In genomic region chr1:152817794-152818193, GRCm38 (mm10) we compare ENCODE assay signal across 9 mouse cellular contexts. TPM values are rescaled to one million over a fixed set of nuclear protein-coding genes. Genes with fewer than 3 reads are reported as not detected.
DNase-seq lines count a peak whose midpoint lies in the region; ATAC-seq and TF ChIP-seq lines count a peak whose summit lies in the region.
"Had no signal": no experiment of that assay in that cellular context is flagged by ENCODE, and none has a peak within 500 bp of the region (broad histone marks: within the 10 kb centered on the region; RNA-seq: fewer than 3 reads in every experiment).

No protein-coding gene starts in this region.

- intact Hi-C loops in left cerebral cortex, adult 2 months (cut with DNase I) = no loop called here
- intact Hi-C loops in left cerebral cortex, postnatal 36 days (cut with DNase I) = loop anchor here (5.0 kb wide), 1 partner anchor 50 kb away; the partner anchor contains the start of genes Arpc5 and Rgl1
- intact Hi-C loops in heart, postnatal 25 days (cut with DNase I) = no loop called here

- DNase-seq in left cerebral cortex, adult 2 months (ENCODE audit: extremely low spot score in 1 of 2, low spot score in 2 of 2) = no peak
- no peak for DNase-seq in left cerebral cortex, postnatal 36 days (ENCODE audit: low spot score in 2 of 2)
- peak; percentile 31 for DNase-seq in heart, postnatal 25 days (ENCODE audit: low spot score)
- no peak for DNase-seq in lung, adult 2 months
- peak; percentile 34 for DNase-seq in spleen, adult 12 weeks (ENCODE audit: low spot score)
- DNase-seq in layer of hippocampus, postnatal 36 days = no peak
- no peak for DNase-seq in left cerebral cortex, adult 11 months (ENCODE audit: low spot score)

- H3K27me3 ChIP-seq in forebrain, embryonic 13.5 days = no peaks in the 10 kb centered on the region
- H3K27me3 ChIP-seq: megakaryocyte, embryonic 14.5 days had no signal

- no peak overlapping the region for H3K9ac ChIP-seq in forebrain, embryonic 13.5 days

- no peak overlapping the region for H3K4me2 ChIP-seq in forebrain, embryonic 13.5 days

- TF ChIP-seq CTCF in left cerebral cortex, adult 2 months (IDR thresholded peaks at IDR 0.05) = no peak
- no peak for TF ChIP-seq CTCF in lung, adult 2 months (IDR thresholded peaks at IDR 0.05; ENCODE audit: insufficient read depth, low read length)

- 50% methylated on average over 10 of the region's 10 CpGs for WGBS in forebrain, embryonic 13.5 days
- 52% methylated on average over 10 of the region's 10 CpGs for WGBS in lung, adult 2 months

- ATAC-seq in forebrain, embryonic 13.5 days = no peak

- peaks cover 46% of the 10 kb centered on the region for H3K4me1 ChIP-seq in forebrain, embryonic 13.5 days
- H3K4me1 ChIP-seq in lung, adult 2 months (ENCODE audit: control insufficient read depth, insufficient read depth, low read length) = no peaks in the 10 kb centered on the region

- no peaks in the 10 kb centered on the region for H3K36me3 ChIP-seq in forebrain, embryonic 13.5 days (ENCODE audit: poor library complexity, severe bottlenecking)

- TF ChIP-seq POLR2A in lung, adult 2 months (IDR thresholded peaks at IDR 0.05; ENCODE audit: borderline replicate concordance, extremely low read depth, low read depth, low read length) = 0 out of 2 replicates have a peak, but pooled peaks have one; percentile 12

- H3K4me3 ChIP-seq in left cerebral cortex, adult 2 months = no peak overlapping the region
- H3K4me3 ChIP-seq in forebrain, embryonic 13.5 days = no peak overlapping the region
- no peak overlapping the region for H3K4me3 ChIP-seq in lung, adult 2 months (replicated peaks; ENCODE audit: extremely low read depth, low read depth, low read length)
- H3K4me3 ChIP-seq: megakaryocyte, embryonic 14.5 days had no signal

- peak overlapping the region; percentile 48 for H3K27ac ChIP-seq in left cerebral cortex, adult 2 months
- H3K27ac ChIP-seq in forebrain, embryonic 13.5 days = peak overlapping the region; percentile 81

- no peaks in the 10 kb centered on the region for H3K9me3 ChIP-seq in forebrain, embryonic 13.5 days (replicated peaks)

RNA-seq across cellular contexts. Expression of gene Ncf2, which starts 17.8 kb away (rescaled TPM):
- total RNA-seq in left cerebral cortex, adult 2 months (2021) = 1 to 10 TPM; 2.6 to 4.1 TPM
- 1 to 10 TPM; 2.7 to 3.0 TPM for total RNA-seq in left cerebral cortex, postnatal 36 days (2021)
- polyA plus RNA-seq in forebrain, embryonic 13.5 days (2015; fragmentation: Nextera tagmentation; extraction: Ambion mirVana) = 1.9 and 2.3 TPM in 2 replicates
- 1 to 10 TPM; 2.9 to 3.7 TPM for total RNA-seq in heart, postnatal 25 days (2021)
- 10.8 and 14.4 TPM in 2 replicates for polyA plus RNA-seq in lung, adult 2 months (2012; rRNA removed)
- 1 to 10 TPM; 3.1 to 4.9 TPM for total RNA-seq in layer of hippocampus, postnatal 36 days (2021)

RNA-seq across cellular contexts. Expression of gene Arpc5, which starts 51.5 kb away (rescaled TPM):
- total RNA-seq in left cerebral cortex, adult 2 months (2021) = 10 to 100 TPM; 89.6 to 94.7 TPM
- 10 to 100 TPM; 88.8 to 93.4 TPM for total RNA-seq in left cerebral cortex, postnatal 36 days (2021)
- 299 and 312 TPM in 2 replicates for polyA plus RNA-seq in forebrain, embryonic 13.5 days (2015; fragmentation: Nextera tagmentation; extraction: Ambion mirVana)
- 10 to 100 TPM; 34.7 to 40.4 TPM for total RNA-seq in heart, postnatal 25 days (2021)
- 90.4 and 99.5 TPM in 2 replicates for polyA plus RNA-seq in lung, adult 2 months (2012; rRNA removed)
- 100 to 1,000 TPM; 197 to 200 TPM for total RNA-seq in layer of hippocampus, postnatal 36 days (2021)

RNA-seq across cellular contexts. Expression of gene Rgl1, which starts 51.6 kb away (rescaled TPM):
- 100 to 1,000 TPM; 113 to 132 TPM for total RNA-seq in left cerebral cortex, adult 2 months (2021)
- 100 to 1,000 TPM; 112 to 120 TPM for total RNA-seq in left cerebral cortex, postnatal 36 days (2021)
- 15.8 and 18.5 TPM in 2 replicates for polyA plus RNA-seq in forebrain, embryonic 13.5 days (2015; fragmentation: Nextera tagmentation; extraction: Ambion mirVana)
- total RNA-seq in heart, postnatal 25 days (2021) = 10 to 100 TPM; 37.0 to 38.2 TPM
- polyA plus RNA-seq in lung, adult 2 months (2012; rRNA removed) = 26.5 and 35.7 TPM in 2 replicates
- 100 to 1,000 TPM; 116 to 122 TPM for total RNA-seq in layer of hippocampus, postnatal 36 days (2021)

Comparison
In these comparisons a context has a peak if more than half of its experiments do, and no peak if none do; other contexts are left out.
1. DNase-seq: peak in heart, postnatal 25 days (single experiment) and spleen, adult 12 weeks (single experiment); none in left cerebral cortex, adult 2 months (0 of 2), left cerebral cortex, postnatal 36 days (0 of 2), lung, adult 2 months (single experiment), layer of hippocampus, postnatal 36 days (0 of 2) and left cerebral cortex, adult 11 months (single experiment).